Mouse (Mus musculus) heart, postnatal 0 days (tissue): Measurements from ENCODE around the gene 9930104L06Rik. TPM values are rescaled to one million over a fixed set of nuclear protein-coding genes. Genes with fewer than 3 reads are reported as not detected.

Experiments used
- ATAC-seq: fragments of 200-750 bp; cut with Nextera tagmentation; 2 replicates; pipeline ENCODE4 v1.8.0; 2017; ENCODE audit warnings: low read depth, moderate number of reproducible peaks, moderate library complexity; ENCODE audit not compliant: insufficient read depth
- DNase-seq: peaks from one replicate; pipeline ENCODE4 v3.0.0-alpha.2; 2016; ENCODE audit warnings: low spot score
- H3K27ac ChIP-seq: fragments of 300-500 bp; sonication (generic); 2 replicates; pipeline ENCODE4 v1.5.1; 2014; ENCODE audit warnings: low read depth, mild to moderate bottlenecking
- H3K27me3 ChIP-seq: fragments of 300-500 bp; sonication (generic); 2 replicates; pipeline ENCODE4 v1.6.1; 2014; ENCODE audit warnings: low read length, mixed read lengths; ENCODE audit not compliant: control insufficient read depth, insufficient read depth
- H3K36me3 ChIP-seq: fragments of 300-500 bp; sonication (generic); replicated peaks from 2 replicates; pipeline ENCODE4 v1.6.1; 2014; ENCODE audit warnings: low read length, mixed read lengths; ENCODE audit not compliant: control insufficient read depth, insufficient read depth
- H3K4me1 ChIP-seq: fragments of 300-500 bp; sonication (generic); 2 replicates; pipeline ENCODE4 v1.6.1; 2014; ENCODE audit warnings: antibody characterized with exemption; ENCODE audit not compliant: control insufficient read depth, insufficient read depth
- H3K4me2 ChIP-seq: fragments of 300-500 bp; sonication (generic); 2 replicates; pipeline ENCODE4 v1.6.1; 2014; ENCODE audit warnings: low read depth, mild to moderate bottlenecking, low read length, moderate library complexity
- H3K4me3 ChIP-seq: fragments of 300-500 bp; sonication (generic); 2 replicates; pipeline ENCODE4 v1.5.1; 2014; ENCODE audit warnings: low read depth, low read length
- H3K9ac ChIP-seq: fragments of 300-500 bp; sonication (generic); replicated peaks from 2 replicates; pipeline ENCODE4 v1.6.1; 2014; ENCODE audit warnings: low read depth, low read length, mixed read lengths
- H3K9me3 ChIP-seq: fragments of 300-500 bp; sonication (generic); replicated peaks from 2 replicates; pipeline ENCODE4 v1.6.1; 2016; ENCODE audit warnings: low read length; ENCODE audit not compliant: control insufficient read depth
- CTCF ChIP-seq: IDR thresholded peaks from 2 replicates; pipeline ENCODE4 v1.5.1; 2016; ENCODE audit warnings: antibody characterized with exemption, control low read depth, low read depth
- EP300 ChIP-seq: IDR thresholded peaks from 2 replicates; pipeline ENCODE4 v1.6.1; 2016; ENCODE audit warnings: antibody characterized with exemption, low read depth
- WGBS: fragments of 180-500 bp; shearing (Covaris S2); extraction: QIAGEN DNeasy Blood & Tissue Kit; methylation state at CpG from one replicate; pipeline ENCODE4 v1.1.7; 2014; 5-methylcytosine and 5-hydroxymethylcytosine counted together
- polyA plus RNA-seq: library from polyadenylated mRNA; unstranded; fragments of >200 nt; fragmentation: Nextera tagmentation; extraction: Ambion mirVana; gene quantifications from 2 replicates; pipeline ENCODE4 v1.2.1, GENCODE M21; 2015
- total RNA-seq: library from RNA; depleted of rRNA; stranded (reverse); fragments of >200 nt; gene quantifications from 2 replicates; pipeline ENCODE4 v1.2.3, GENCODE M21; 2014; ENCODE audit warnings: low replicate concordance

The 9930104L06Rik gene
- total and polyA plus RNA-seq, 2 experiments from 2014 or later = 7.1 to 18.7 TPM

DNA sequence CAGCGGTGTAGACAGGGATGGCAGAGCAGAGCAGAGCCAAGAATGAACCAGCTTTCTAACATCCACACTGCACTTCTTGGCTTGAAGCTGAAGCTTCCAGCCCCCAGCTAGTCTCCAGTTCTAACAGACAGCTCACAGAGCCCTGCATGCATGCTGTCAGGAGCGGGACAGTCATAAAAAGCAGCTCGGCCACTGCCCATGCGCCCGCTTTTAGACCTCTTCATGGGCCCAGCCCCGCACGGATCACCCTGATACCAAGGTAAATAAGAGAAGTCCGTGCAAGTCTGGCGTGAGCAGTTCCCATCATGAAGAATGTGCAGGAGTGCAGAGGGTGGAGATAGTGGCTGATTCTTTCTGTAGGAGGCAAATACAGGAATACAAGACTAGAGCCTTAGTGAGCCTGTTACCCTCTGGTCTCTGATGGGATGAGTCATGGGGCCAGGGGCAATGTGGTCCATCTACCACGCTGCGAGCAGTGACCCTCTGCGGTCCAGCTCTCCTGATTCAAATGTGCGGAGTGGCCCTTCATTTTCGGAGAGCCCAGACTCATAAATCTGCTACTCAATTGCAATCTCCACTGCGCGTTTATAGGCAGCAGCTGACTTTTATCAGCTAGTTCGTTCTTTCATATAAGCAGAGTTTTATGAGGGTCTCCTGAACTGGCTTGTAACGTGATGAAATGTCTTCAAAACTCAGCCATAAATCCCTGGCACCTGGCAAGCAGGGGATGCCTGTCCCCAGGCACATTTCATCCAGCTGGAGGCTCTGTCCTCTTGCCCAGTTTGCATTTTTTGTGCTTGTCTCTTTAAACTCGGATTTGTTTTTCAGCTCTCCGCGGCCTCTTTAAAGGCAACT, 13.6 kb downstream of the 9930104L06Rik start:
- no peak for TF ChIP-seq EP300
- TF ChIP-seq CTCF = no peak
- 67% methylated on average over 21 of the region's 21 CpGs for WGBS
- no peak overlapping the region for H3K9ac ChIP-seq
- H3K4me2 ChIP-seq = no peak overlapping the region
- no peak overlapping the region for H3K27ac ChIP-seq
- DNase-seq (no peak), ATAC-seq (no peak)
- H3K4me1 ChIP-seq = no peaks in the 10 kb centered on the region
- no peaks in the 10 kb centered on the region for H3K9me3 ChIP-seq
- H3K36me3 ChIP-seq = no peaks in the 10 kb centered on the region
- no peak overlapping the region for H3K4me3 ChIP-seq
- no peaks in the 10 kb centered on the region for H3K27me3 ChIP-seq

DNA sequence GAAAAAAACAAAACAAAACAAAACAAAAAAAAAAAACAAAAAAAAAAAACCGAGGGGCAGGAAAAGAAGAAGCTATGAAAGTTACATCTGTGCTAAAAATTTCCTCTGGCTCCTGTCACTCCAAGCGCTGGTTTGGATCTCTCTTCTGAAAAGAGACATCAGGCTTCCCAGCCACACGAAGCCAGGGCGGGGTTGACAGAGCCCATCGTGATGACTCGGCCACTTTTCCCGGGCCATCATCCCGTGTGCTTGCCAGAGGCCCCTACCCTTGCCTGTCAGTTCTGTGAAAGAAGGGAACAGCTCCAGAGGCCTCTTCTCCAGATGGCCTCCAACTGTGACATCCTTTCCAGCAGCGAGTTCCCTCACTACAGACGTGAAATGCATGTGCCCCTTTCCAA, 14.2 kb downstream of the 9930104L06Rik start:
- Histone ChIP-seq H3K27me3 (no peaks in the 10 kb centered on the region), H3K9me3 (no peaks in the 10 kb centered on the region), H3K27ac (no peak overlapping the region), H3K4me2 (no peak overlapping the region), H3K9ac (no peak overlapping the region), H3K36me3 (no peaks in the 10 kb centered on the region), H3K4me1 (no peaks in the 10 kb centered on the region), H3K4me3 (no peak overlapping the region)
- no peak for ATAC-seq
- WGBS = 31% methylated on average over 10 of the region's 10 CpGs
- TF ChIP-seq EP300 (no peak), CTCF (no peak)
- no peak for DNase-seq

GRCm38 (mm10) chr4:124953546-124953945, 16.7 kb downstream of the 9930104L06Rik start:
- Histone ChIP-seq H3K36me3 (no peaks in the 10 kb centered on the region), H3K27me3 (no peaks in the 10 kb centered on the region), H3K27ac (no peak overlapping the region), H3K4me3 (no peak overlapping the region), H3K4me1 (no peaks in the 10 kb centered on the region), H3K9me3 (no peaks in the 10 kb centered on the region), H3K9ac (no peak overlapping the region), H3K4me2 (no peak overlapping the region)
- peak; percentile 5 for DNase-seq
- no peak for ATAC-seq
- TF ChIP-seq CTCF (no peak), EP300 (no peak)
- WGBS = 42% methylated on average over 4 of the region's 4 CpGs

DNA sequence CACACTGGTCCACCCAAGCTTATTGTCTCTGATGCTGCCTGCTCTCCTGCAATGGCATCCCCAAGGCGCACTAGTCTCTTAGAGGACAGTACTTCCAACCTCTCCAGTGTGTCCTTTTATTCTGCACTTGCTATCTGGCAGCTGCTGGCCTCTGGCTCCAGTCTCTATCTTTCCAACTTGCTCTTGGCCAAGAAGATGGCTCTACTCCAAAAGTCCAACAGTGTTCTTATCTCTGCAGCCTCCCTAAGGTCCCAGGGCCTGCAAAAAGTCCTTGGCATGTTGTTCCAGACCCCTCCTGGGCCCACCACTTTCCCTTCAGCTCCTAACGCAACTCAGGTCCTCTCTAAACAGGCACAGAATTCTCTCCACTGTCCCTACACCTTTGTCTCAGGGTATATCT, 20.4 kb downstream of the 9930104L06Rik start:
- no peak overlapping the region for H3K4me3 ChIP-seq
- no peaks in the 10 kb centered on the region for H3K36me3 ChIP-seq
- H3K4me1 ChIP-seq = no peaks in the 10 kb centered on the region
- no peak overlapping the region for H3K9ac ChIP-seq
- TF ChIP-seq CTCF = no peak
- TF ChIP-seq EP300 = no peak
- ATAC-seq (no peak), DNase-seq (no peak)
- no peaks in the 10 kb centered on the region for H3K9me3 ChIP-seq
- H3K4me2 ChIP-seq = no peak overlapping the region
- WGBS = 58% methylated on average over 2 of the region's 2 CpGs
- H3K27me3 ChIP-seq = no peaks in the 10 kb centered on the region
- H3K27ac ChIP-seq = no peak overlapping the region

- H3K4me1 ChIP-seq = no peaks in the 10 kb centered on the region
- no peak overlapping the region for H3K9ac ChIP-seq
- no peak overlapping the region for H3K27ac ChIP-seq
- H3K4me2 ChIP-seq = no peak overlapping the region
- ATAC-seq = no peak
- TF ChIP-seq CTCF (no peak), EP300 (no peak)
- H3K4me3 ChIP-seq = no peak overlapping the region
- WGBS = 50% methylated on average over 11 of the region's 11 CpGs
- H3K27me3 ChIP-seq = no peaks in the 10 kb centered on the region
- no peaks in the 10 kb centered on the region for H3K36me3 ChIP-seq
- H3K9me3 ChIP-seq = no peaks in the 10 kb centered on the region
- no peak for DNase-seq
Observed at GRCm38 (mm10) chr4:124959062-124959461, 22.2 kb downstream of the 9930104L06Rik start.

- H3K4me3 ChIP-seq = no peak overlapping the region
- no peaks in the 10 kb centered on the region for H3K4me1 ChIP-seq
- DNase-seq (no peak), ATAC-seq (no peak)
- no peak overlapping the region for H3K27ac ChIP-seq
- H3K36me3 ChIP-seq = no peaks in the 10 kb centered on the region
- no peak for TF ChIP-seq EP300
- no peak for TF ChIP-seq CTCF
- no peak overlapping the region for H3K9ac ChIP-seq
- no peaks in the 10 kb centered on the region for H3K9me3 ChIP-seq
- H3K27me3 ChIP-seq = no peaks in the 10 kb centered on the region
- 78% methylated on average over 11 of the region's 11 CpGs for WGBS
- no peak overlapping the region for H3K4me2 ChIP-seq
Observed at GRCm38 (mm10) chr4:124960940-124961339, 24.1 kb downstream of the 9930104L06Rik start.
